Comparison of ENCODE assay signal across 8 mouse cellular contexts in the genomic region with DNA sequence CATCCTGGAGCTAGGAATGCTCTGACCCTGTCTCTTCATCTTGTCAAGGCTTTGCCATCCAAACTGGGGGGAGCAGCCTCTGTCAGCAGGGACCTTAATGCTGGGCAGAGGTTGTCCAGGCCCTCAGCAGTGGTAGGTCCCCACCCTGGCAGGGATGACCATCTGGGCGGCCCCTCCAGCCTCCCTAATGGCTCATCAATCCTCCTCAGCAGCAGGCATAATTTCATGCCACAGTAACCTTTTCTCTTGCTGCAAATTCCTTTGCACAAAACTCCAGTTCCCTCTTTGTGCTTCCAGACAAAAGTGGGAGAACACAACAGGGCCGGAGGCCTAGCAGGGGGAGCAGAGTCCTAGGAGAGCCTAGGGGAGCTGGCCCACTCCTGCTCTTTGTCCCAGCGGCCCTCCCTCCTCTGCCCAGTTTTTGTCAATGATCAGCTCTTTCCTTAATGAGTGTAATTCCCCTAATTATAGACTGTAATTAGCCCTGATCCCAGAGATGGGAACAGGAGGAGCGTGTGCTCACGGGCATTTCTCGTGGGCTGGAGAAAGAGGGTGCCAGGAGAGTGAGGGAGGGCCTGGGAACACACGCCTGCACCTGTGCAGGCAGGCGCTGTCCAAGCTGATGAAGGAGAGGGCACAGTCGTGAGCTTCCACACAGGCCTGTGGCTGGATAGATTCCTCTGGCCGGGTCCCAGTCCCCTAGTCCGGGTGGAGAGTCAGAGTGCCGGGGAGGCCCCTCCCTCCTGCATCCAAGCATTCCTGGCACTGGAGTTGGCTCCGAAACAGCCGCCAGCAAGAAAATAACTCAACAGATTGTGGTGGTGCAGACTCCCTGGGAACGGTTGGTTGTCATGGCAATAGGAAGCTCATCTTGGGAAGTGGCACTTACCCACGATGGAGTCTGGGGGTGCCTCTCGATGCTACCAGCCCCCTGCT. TPM values are rescaled to one million over a fixed set of nuclear protein-coding genes. Genes with fewer than 3 reads are reported as not detected.
DNase-seq lines count a peak whose midpoint lies in the region; ATAC-seq lines count a peak whose summit lies in the region.

No protein-coding gene starts in this region.

- H3K4me1 ChIP-seq in hindbrain, embryonic 11.5 days (replicated peaks; ENCODE audit: control insufficient read depth, insufficient read depth, low read length): peaks cover 22% of the 10 kb centered on the region

- peak; percentile 88 for DNase-seq in layer of hippocampus, adult 11-12 months (ENCODE audit: low spot score)
- no peak for DNase-seq in layer of hippocampus, adult 9-10 months (ENCODE audit: low spot score)
- peak; percentile 80 for DNase-seq in embryo, embryonic 10.5 days (ENCODE audit: low spot score)
- DNase-seq in hindbrain, embryonic 11.5 days (ENCODE audit: low spot score): peak; percentile 75
- peak; percentile 93 for DNase-seq in left cerebral cortex, postnatal 4 days
- peak; percentile 81 to 85 for DNase-seq in right cerebral cortex, postnatal 36 days (ENCODE audit: low spot score in 2 of 2)
- no peak for DNase-seq in adrenal gland, postnatal 36 days
- DNase-seq in adrenal gland, postnatal 14 days: no peak

- H3K36me3 ChIP-seq in hindbrain, embryonic 11.5 days (ENCODE audit: control insufficient read depth, insufficient read depth, low read length): no peaks in the 10 kb centered on the region

- no peak overlapping the region for H3K4me3 ChIP-seq in hindbrain, embryonic 11.5 days (ENCODE audit: low read depth, low read length)

- peak overlapping the region; percentile 25 for H3K4me2 ChIP-seq in hindbrain, embryonic 11.5 days (replicated peaks; ENCODE audit: low read depth, low read length)

- peak; percentile 83 for ATAC-seq in hindbrain, embryonic 11.5 days (ENCODE audit: low FRiP score)

- WGBS in hindbrain, embryonic 11.5 days: 13% methylated on average over 17 of the region's 17 CpGs

- peak overlapping the region; percentile 82 for H3K27ac ChIP-seq in hindbrain, embryonic 11.5 days (ENCODE audit: low read depth, low read length)

- H3K9me3 ChIP-seq in hindbrain, embryonic 11.5 days (ENCODE audit: control insufficient read depth, low read length): no peaks in the 10 kb centered on the region

- H3K9ac ChIP-seq in hindbrain, embryonic 11.5 days (ENCODE audit: low read depth, low read length): peak overlapping the region; percentile 31; the same call in 1 of the 2 replicates

- intact Hi-C loops in left cerebral cortex, postnatal 4 days (cut with DNase I): loop anchor here (2.0 to 10.0 kb wide), 2 partner anchors 111 to 139 kb away; no protein-coding TSS in a partner anchor

- peaks cover 23% of the 10 kb centered on the region for H3K27me3 ChIP-seq in hindbrain, embryonic 11.5 days (ENCODE audit: control insufficient read depth, insufficient read depth, low read length)

RNA-seq across cellular contexts. Expression of a gene that starts 17.2 kb away (rescaled TPM):
- 16.9 and 20.2 TPM in 2 replicates for polyA plus RNA-seq in hindbrain, embryonic 11.5 days (2014; fragmentation: Nextera tagmentation; extraction: Ambion mirVana)
- total RNA-seq in left cerebral cortex, postnatal 4 days (2021): 10 to 100 TPM; 62.0 to 63.9 TPM
- 10 to 100 TPM; 46.6 to 50.8 TPM for total RNA-seq in adrenal gland, postnatal 36 days (2021)
- total RNA-seq in adrenal gland, postnatal 14 days (2021): 52.2 and 60.9 TPM in 2 replicates

RNA-seq across cellular contexts. Expression of a gene that starts 34.8 kb away (rescaled TPM):
- 13.3 TPM in 2 replicates for polyA plus RNA-seq in hindbrain, embryonic 11.5 days (2014; fragmentation: Nextera tagmentation; extraction: Ambion mirVana)
- total RNA-seq in left cerebral cortex, postnatal 4 days (2021): 100 to 1,000 TPM; 246 to 287 TPM
- 1 to 10 TPM; 1.7 to 1.9 TPM for total RNA-seq in adrenal gland, postnatal 36 days (2021)
- 3.5 and 3.8 TPM in 2 replicates for total RNA-seq in adrenal gland, postnatal 14 days (2021)

Comparison
In these comparisons a context has a peak if more than half of its experiments do, and no peak if none do; other contexts are left out.
1. DNase-seq: peak in layer of hippocampus, adult 11-12 months (single experiment), embryo, embryonic 10.5 days (single experiment), hindbrain, embryonic 11.5 days (single experiment), left cerebral cortex, postnatal 4 days (single experiment) and right cerebral cortex, postnatal 36 days (2 of 2); none in layer of hippocampus, adult 9-10 months (single experiment), adrenal gland, postnatal 36 days (0 of 2) and adrenal gland, postnatal 14 days (single experiment).
2. RNA of a gene that starts 34.8 kb away (total RNA-seq): 246 to 287 TPM in left cerebral cortex, postnatal 4 days; 3.5 to 3.8 TPM in adrenal gland, postnatal 14 days and 1.7 to 1.9 TPM in adrenal gland, postnatal 36 days; every median in the first group is over 10 times any median in the second.